Mouse (Mus musculus): Measurements from ENCODE around the gene B3glct. TPM values are rescaled to one million over a fixed set of nuclear protein-coding genes. Genes with fewer than 3 reads are reported as not detected.

The B3glct gene
- total RNA-seq, 1 experiment = 6.0 TPM

DNA sequence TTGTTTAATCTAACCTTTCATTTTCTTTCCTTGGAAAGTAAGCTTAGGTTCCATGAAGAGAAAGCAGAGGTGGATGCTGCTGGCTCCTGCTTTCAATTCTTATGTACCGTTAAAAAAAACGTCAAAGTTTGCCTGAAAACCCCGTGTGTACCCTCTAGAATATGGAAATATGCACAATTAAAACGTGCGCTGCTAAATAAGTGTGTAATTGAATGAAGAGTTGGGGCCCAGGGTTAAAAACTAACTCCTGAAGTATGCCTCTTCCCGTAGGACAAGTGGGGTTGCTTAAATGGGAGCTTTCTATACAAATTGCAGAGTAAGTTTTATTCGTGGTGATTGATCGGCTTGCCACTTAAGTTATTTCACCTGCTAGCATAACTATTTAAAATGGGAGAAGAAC lies 40.7 kb upstream of the B3glct start:
- TF ChIP-seq CHD2 (IDR thresholded peaks at IDR 0.05; ENCODE audit: low read depth, low read length) (no peak), ZNF384 (IDR thresholded peaks at IDR 0.05; ENCODE audit: low read depth, low read length) (no peak), ZC3H11A (IDR thresholded peaks at IDR 0.05; ENCODE audit: borderline replicate concordance, low read depth, low read length) (no peak), HCFC1 (IDR thresholded peaks at IDR 0.05; ENCODE audit: borderline replicate concordance, insufficient read depth, low read length) (no peak), MAFK (IDR thresholded peaks at IDR 0.05; ENCODE audit: insufficient read depth, low read depth, low read length) (no peak)
- no peak overlapping the region for H3K9ac ChIP-seq (ENCODE audit: insufficient read depth, low read depth, low read length, poor library complexity, severe bottlenecking)
- peaks cover 0 to 9% of the 10 kb centered on the region in 2 experiments; a peak in 2 of 4 replicates for H3K4me1 ChIP-seq (ENCODE audit: control insufficient read depth in 2 of 2, insufficient read depth in 2 of 2, low read length in 2 of 2, poor library complexity in 1 of 2)
- no peak for DNase-seq (ENCODE audit: low read depth, low spot score)
- H3K9me3 ChIP-seq (ENCODE audit: control insufficient read depth, insufficient read depth, low read depth, low read length) = no peaks in the 10 kb centered on the region
- no peak overlapping the region for H3K27ac ChIP-seq (ENCODE audit: insufficient read depth, low read depth, low read length, poor library complexity, severe bottlenecking)
- in situ Hi-C loops (cut with MboI; ENCODE audit: low sequenced_read_pairs in 2 of 2, unreplicated experiment in 2 of 2) = no loop called here
- H3K4me3 ChIP-seq (ENCODE audit: insufficient read depth in 1 of 2, low read depth in 1 of 2, low read length in 2 of 2, poor library complexity in 1 of 2, severe bottlenecking in 1 of 2) = peak overlapping the region in 1 of 2 experiments; percentile 79; a peak in 1 of 4 replicates
- H3K36me3 ChIP-seq (ENCODE audit: control insufficient read depth, insufficient read depth, low read length, poor library complexity, severe bottlenecking) = peaks cover 20% of the 10 kb centered on the region

DNA sequence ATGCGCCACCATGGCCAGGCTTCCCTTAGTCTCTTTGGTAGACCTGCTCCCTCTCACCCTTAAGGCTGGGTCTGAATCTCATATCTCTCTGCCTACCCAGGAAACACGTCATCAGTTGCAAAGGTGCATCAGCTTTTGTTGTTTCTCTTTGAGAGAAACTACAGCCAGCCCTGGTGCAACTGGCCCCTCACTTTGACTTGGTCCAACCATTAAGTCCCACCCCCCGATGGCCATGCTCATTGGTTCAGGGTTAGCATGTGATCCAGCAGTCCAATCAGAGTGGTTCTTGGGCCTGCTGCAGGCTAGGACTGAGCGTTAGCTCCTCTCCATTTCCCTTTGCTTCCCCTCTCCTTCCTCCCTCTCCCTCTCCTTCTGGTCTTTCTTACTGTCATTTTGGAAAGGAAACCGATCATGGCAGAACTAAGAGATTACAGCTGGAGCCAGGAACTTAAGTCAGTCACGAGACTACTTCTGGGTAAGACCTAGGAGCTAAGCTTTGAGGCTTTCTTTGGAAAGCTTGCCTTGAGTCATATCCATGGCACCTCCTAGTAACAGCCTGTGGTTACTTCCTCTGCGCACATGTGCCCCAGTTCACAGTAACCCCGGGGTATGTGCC lies 36.6 kb upstream of the B3glct start:
- in situ Hi-C loops (cut with MboI; ENCODE audit: low sequenced_read_pairs in 2 of 2, unreplicated experiment in 2 of 2) = no loop called here
- no peaks in the 10 kb centered on the region for H3K9me3 ChIP-seq (ENCODE audit: control insufficient read depth, insufficient read depth, low read depth, low read length)
- peaks cover 2% of the 10 kb centered on the region; the same call in 1 of the 2 replicates for H3K36me3 ChIP-seq (ENCODE audit: control insufficient read depth, insufficient read depth, low read length, poor library complexity, severe bottlenecking)
- peak overlapping the region; percentile 65; the same call in 1 of the 2 replicates for H3K27ac ChIP-seq (ENCODE audit: insufficient read depth, low read depth, low read length, poor library complexity, severe bottlenecking)
- peak; percentile 80 for DNase-seq (ENCODE audit: low read depth, low spot score)
- TF ChIP-seq HCFC1 (IDR thresholded peaks at IDR 0.05; ENCODE audit: borderline replicate concordance, insufficient read depth, low read length) = peak; percentile 59; the same call in 1 of the 2 replicates
- no peak for TF ChIP-seq ZC3H11A (IDR thresholded peaks at IDR 0.05; ENCODE audit: borderline replicate concordance, low read depth, low read length)
- peak overlapping the region; percentile 77 for H3K9ac ChIP-seq (ENCODE audit: insufficient read depth, low read depth, low read length, poor library complexity, severe bottlenecking)
- peak overlapping the region; percentile 72 to 87 for H3K4me3 ChIP-seq (ENCODE audit: insufficient read depth in 1 of 2, low read depth in 1 of 2, low read length in 2 of 2, poor library complexity in 1 of 2, severe bottlenecking in 1 of 2)
- 0 out of 4 replicates have a peak, but pooled peaks cover 0 to 2% of the 10 kb centered on the region in 2 experiments for H3K4me1 ChIP-seq (ENCODE audit: control insufficient read depth in 2 of 2, insufficient read depth in 2 of 2, low read length in 2 of 2, poor library complexity in 1 of 2)

DNA sequence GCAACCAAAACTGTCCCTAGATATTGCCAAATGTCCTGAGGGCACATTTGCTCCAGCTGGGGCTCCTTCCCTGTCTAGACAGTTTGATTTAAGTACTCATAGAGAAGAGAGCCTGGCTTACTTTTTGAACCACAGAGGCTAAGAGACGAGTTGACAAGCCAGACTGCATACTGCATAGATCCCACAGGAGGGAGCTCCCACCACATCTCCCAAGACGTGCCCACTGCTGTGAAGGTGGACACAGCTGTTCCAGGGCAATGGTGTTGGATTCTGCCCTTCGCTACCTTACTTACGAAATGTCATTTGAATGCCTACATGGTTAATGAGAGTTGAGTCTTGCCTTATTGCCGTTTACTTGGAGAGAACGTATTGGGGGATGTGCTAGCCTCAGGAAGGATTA lies 35.7 kb upstream of the B3glct start:
- Histone ChIP-seq H3K9ac (ENCODE audit: insufficient read depth, low read depth, low read length, poor library complexity, severe bottlenecking) (peak overlapping the region; percentile 34; the same call in 1 of the 2 replicates), H3K4me3 (ENCODE audit: insufficient read depth in 1 of 2, low read depth in 1 of 2, low read length in 2 of 2, poor library complexity in 1 of 2, severe bottlenecking in 1 of 2) (peak overlapping the region; percentile 72 to 87; a peak in 3 of 4 replicates), H3K27ac (ENCODE audit: insufficient read depth, low read depth, low read length, poor library complexity, severe bottlenecking) (no peak overlapping the region), H3K4me1 (ENCODE audit: control insufficient read depth in 2 of 2, insufficient read depth in 2 of 2, low read length in 2 of 2, poor library complexity in 1 of 2) (0 out of 4 replicates have a peak, but pooled peaks cover 0 to 2% of the 10 kb centered on the region in 2 experiments), H3K9me3 (ENCODE audit: control insufficient read depth, insufficient read depth, low read depth, low read length) (no peaks in the 10 kb centered on the region), H3K36me3 (ENCODE audit: control insufficient read depth, insufficient read depth, low read length, poor library complexity, severe bottlenecking) (peaks cover 2% of the 10 kb centered on the region; the same call in 1 of the 2 replicates)
- TF ChIP-seq HCFC1 (IDR thresholded peaks at IDR 0.05; ENCODE audit: borderline replicate concordance, insufficient read depth, low read length) (no peak), ZC3H11A (IDR thresholded peaks at IDR 0.05; ENCODE audit: borderline replicate concordance, low read depth, low read length) (no peak), CHD2 (IDR thresholded peaks at IDR 0.05; ENCODE audit: low read depth, low read length) (no peak), MAFK (IDR thresholded peaks at IDR 0.05; ENCODE audit: insufficient read depth, low read depth, low read length) (no peak), ZNF384 (IDR thresholded peaks at IDR 0.05; ENCODE audit: low read depth, low read length) (no peak)
- no peak for DNase-seq (ENCODE audit: low read depth, low spot score)
- in situ Hi-C loops (cut with MboI; ENCODE audit: low sequenced_read_pairs in 2 of 2, unreplicated experiment in 2 of 2) = no loop called here

DNA sequence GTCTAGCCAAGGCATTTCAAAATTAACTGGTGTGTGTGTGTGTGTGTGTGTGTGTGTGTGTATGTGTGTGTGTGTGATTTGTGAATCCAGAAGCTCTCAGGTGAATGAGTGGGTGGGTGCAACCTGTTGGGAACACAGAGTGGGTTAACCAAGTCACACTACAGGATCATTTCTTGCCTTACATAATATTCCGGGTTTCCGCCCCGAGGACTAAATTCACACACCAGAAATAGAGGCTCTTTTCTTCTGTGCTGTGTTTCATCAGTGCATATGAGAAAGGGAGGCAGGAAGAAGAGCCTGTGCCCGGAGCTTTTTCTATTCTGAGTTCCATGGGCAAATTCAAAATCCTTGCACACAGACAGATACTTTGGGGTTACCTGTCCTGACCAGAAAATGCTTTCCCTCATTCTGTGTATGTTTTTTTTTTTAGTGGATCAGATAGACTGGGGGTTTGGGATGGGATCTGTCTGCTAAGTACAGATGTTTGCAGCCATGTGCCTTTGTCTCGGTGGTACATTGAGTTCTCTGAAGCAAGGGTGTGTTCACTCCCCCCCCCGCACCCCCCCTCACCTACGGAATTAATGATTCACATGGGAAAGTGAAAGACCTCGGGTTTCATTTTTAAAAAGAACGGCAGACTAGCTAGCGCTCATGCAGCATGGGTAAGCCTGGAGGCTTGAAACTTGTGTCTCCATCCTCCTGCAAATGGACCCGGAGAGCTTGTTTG lies 35.1 kb upstream of the B3glct start:
- no peak for TF ChIP-seq HCFC1 (IDR thresholded peaks at IDR 0.05; ENCODE audit: borderline replicate concordance, insufficient read depth, low read length)
- Histone ChIP-seq H3K36me3 (ENCODE audit: control insufficient read depth, insufficient read depth, low read length, poor library complexity, severe bottlenecking) (peaks cover 2% of the 10 kb centered on the region; the same call in 1 of the 2 replicates), H3K27ac (ENCODE audit: insufficient read depth, low read depth, low read length, poor library complexity, severe bottlenecking) (no peak overlapping the region), H3K4me3 (ENCODE audit: insufficient read depth in 1 of 2, low read depth in 1 of 2, low read length in 2 of 2, poor library complexity in 1 of 2, severe bottlenecking in 1 of 2) (no peak overlapping the region), H3K4me1 (ENCODE audit: control insufficient read depth in 2 of 2, insufficient read depth in 2 of 2, low read length in 2 of 2, poor library complexity in 1 of 2) (0 out of 4 replicates have a peak, but pooled peaks cover 0 to 2% of the 10 kb centered on the region in 2 experiments), H3K9me3 (ENCODE audit: control insufficient read depth, insufficient read depth, low read depth, low read length) (no peaks in the 10 kb centered on the region), H3K9ac (ENCODE audit: insufficient read depth, low read depth, low read length, poor library complexity, severe bottlenecking) (no peak overlapping the region)
- in situ Hi-C loops (cut with MboI; ENCODE audit: low sequenced_read_pairs in 2 of 2, unreplicated experiment in 2 of 2) = no loop called here
- no peak for DNase-seq (ENCODE audit: low read depth, low spot score)
